Mouse (Mus musculus) liver, embryonic 12.5 days (tissue): ENCODE measurements at regions not wholly inside any gene's neighbourhood (a gene's known extent, or its start where the extent isn't known, plus 50 kb on each side); places are given as distances from the start of the nearest gene placed in this dataset.

Source experiments
- ATAC-seq: fragments of 200-750 bp; cut with Nextera tagmentation; 2 replicates; pipeline ENCODE4 v1.8.0; 2017; ENCODE audit warnings: moderate number of reproducible peaks, mild to moderate bottlenecking, moderate library complexity
- H3K27ac ChIP-seq: fragments of 300-500 bp; sonication (generic); 2 replicates; pipeline ENCODE4 v1.5.1; 2016; ENCODE audit warnings: mild to moderate bottlenecking
- H3K27me3 ChIP-seq: fragments of 300-500 bp; sonication (generic); replicated peaks from 2 replicates; pipeline ENCODE4 v1.6.1; 2016; ENCODE audit warnings: mild to moderate bottlenecking, moderate library complexity
- H3K36me3 ChIP-seq: fragments of 300-500 bp; sonication (generic); 2 replicates; pipeline ENCODE4 v1.6.1; 2016; ENCODE audit warnings: mild to moderate bottlenecking, moderate library complexity
- H3K4me1 ChIP-seq: fragments of 300-500 bp; sonication (generic); 2 replicates; pipeline ENCODE4 v1.6.1; 2016
- H3K4me2 ChIP-seq: fragments of 300-500 bp; sonication (generic); 2 replicates; pipeline ENCODE4 v1.6.1; 2016; ENCODE audit warnings: mild to moderate bottlenecking, moderate library complexity
- H3K4me3 ChIP-seq: fragments of 300-500 bp; sonication (generic); 2 replicates; pipeline ENCODE4 v1.5.1; 2016; ENCODE audit warnings: mild to moderate bottlenecking, moderate library complexity
- H3K9ac ChIP-seq: fragments of 300-500 bp; sonication (generic); 2 replicates; pipeline ENCODE4 v1.6.1; 2016; ENCODE audit warnings: mild to moderate bottlenecking, moderate library complexity
- H3K9me3 ChIP-seq: fragments of 300-500 bp; sonication (generic); replicated peaks from 2 replicates; pipeline ENCODE4 v1.6.1; 2016; ENCODE audit warnings: mild to moderate bottlenecking, moderate library complexity
- WGBS: fragments of 180-500 bp; shearing (Covaris S2); methylation state at CpG from one replicate; pipeline ENCODE4 v1.1.7; 2016; ENCODE audit not compliant: insufficient replicate concordance; 5-methylcytosine and 5-hydroxymethylcytosine counted together

DNA sequence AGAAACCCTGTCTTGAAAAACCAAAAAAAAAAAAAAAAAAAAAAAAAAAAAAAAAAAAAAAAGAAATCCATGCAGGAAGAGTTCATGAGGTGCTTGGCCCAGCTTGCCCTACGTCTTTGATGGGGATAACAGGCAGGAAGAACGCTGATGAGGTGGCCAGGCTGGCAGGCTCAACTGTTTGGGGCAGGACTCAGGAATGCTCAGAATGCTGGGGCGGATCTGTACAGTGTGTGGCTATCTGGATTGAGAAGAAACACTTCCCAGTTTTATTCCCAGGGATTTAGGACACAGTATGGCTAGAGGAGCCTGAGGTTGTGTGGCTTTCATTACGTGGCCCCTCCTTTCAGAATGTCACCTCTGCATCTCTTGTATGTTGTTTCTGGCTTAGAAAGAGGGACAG, 99.1 kb upstream of the Gm3448 start:
- H3K27me3 ChIP-seq, result no peaks in the 10 kb centered on the region; the same call in 1 of the 2 replicates
- H3K36me3 ChIP-seq, result no peaks in the 10 kb centered on the region
- no peak overlapping the region for H3K9ac ChIP-seq
- 55% methylated on average over 4 of the region's 4 CpGs for WGBS
- no peaks in the 10 kb centered on the region for H3K4me1 ChIP-seq
- H3K9me3 ChIP-seq, result no peaks in the 10 kb centered on the region
- H3K4me3 ChIP-seq, result no peak overlapping the region
- no peak overlapping the region for H3K4me2 ChIP-seq
- ATAC-seq, result no peak
- H3K27ac ChIP-seq, result no peak overlapping the region
